Mouse (Mus musculus): ENCODE data around the gene Tmem217. TPM values are rescaled to one million over a fixed set of nuclear protein-coding genes. Genes with fewer than 3 reads are reported as not detected.
"Not testable (repeated sequence)": the region's sequence is repeated elsewhere in the genome, so short reads cannot be mapped to it uniquely, and the experiment has no call there.

The Tmem217 gene
- total RNA-seq, 1 experiment from 2014 or later = not detected

- DNase-seq = no peak
These were observed 49.2 kb downstream of the Tmem217 start for GRCm38 (mm10) chr17:29502669-29503665.

GRCm38 (mm10) chr17:29502005-29502668 lies 50.0 kb downstream of the Tmem217 start:
- no peak for DNase-seq

DNA sequence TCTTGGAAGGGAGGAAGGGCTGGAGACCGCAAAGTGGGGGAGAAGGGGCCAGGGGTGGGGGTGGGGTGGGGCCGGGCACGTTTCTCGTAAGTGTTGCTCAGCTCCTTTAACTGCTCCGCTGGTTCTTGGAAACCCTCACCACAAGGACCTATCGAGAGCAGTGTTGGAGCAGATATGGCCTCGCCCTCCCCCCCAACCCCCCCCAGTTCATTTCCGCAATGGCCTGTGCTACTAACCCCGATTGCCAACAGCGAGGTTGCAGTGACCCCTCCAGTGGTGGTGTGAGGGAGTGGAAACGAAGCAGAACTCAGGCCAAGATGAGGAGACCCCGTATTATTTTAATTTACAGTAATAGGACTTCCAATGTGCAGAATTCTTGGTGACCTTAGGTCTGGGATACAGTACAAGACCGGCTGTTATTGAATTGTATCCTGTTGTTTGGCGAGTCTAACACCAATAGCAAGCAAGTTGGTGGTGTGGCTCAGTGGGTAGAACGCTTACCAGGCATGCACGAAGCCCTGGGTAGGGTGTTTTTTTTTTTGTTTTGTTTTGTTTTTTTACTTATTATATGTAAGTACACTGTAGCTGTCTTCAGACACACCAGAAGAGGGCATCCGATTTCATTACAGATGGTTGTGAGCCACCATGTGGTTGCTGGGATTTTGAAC lies 51.2 kb downstream of the Tmem217 start:
- no peak for DNase-seq

- no peak for DNase-seq
These were observed 51.9 kb downstream of the Tmem217 start for GRCm38 (mm10) chr17:29500243-29500740.

- DNase-seq = no peak
These were observed 52.7 kb downstream of the Tmem217 start for GRCm38 (mm10) chr17:29499511-29499910.

DNA sequence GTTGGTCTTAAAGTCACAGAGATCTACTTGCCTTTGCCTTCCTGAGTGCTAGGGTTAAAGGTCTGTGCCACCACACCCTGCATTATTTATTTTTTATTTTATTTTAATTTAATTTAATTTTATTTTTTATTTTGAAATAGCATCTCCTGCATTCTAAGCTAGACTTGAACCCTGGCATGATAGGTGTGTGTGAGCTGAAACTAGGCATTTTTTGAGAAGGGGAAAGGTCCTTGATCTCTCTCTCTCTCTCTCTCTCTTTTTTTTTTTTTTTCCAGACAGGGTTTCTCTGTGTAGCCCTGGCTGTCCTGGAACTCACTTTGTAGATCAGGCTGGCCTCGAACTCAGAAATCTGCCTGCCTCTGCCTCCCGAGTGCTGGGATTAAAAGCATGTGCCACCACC lies 53.2 kb downstream of the Tmem217 start:
- not testable (repeated sequence) for DNase-seq

DNA sequence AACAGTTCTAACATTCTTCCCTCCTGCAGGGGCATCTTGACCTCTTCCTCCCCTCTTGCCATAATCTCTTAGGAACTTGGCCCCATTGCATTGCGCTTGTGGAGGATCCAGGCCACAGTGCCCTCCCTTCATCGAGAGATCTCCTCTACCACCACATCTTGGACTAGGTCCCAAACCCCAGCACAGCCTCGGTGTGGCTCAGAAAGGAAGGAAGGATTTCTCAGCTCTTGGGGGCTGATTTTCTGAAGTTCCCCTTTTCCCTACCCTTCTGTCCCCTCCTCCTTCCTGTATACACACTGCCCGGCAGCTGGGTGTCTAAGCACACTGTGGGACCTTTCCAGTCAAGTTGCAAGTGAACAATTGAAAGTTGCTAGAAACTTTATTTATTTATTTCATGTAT lies 54.2 kb downstream of the Tmem217 start:
- DNase-seq = no peak

- DNase-seq = not testable (repeated sequence)
These were observed 54.7 kb downstream of the Tmem217 start for GRCm38 (mm10) chr17:29497481-29497880.

DNA sequence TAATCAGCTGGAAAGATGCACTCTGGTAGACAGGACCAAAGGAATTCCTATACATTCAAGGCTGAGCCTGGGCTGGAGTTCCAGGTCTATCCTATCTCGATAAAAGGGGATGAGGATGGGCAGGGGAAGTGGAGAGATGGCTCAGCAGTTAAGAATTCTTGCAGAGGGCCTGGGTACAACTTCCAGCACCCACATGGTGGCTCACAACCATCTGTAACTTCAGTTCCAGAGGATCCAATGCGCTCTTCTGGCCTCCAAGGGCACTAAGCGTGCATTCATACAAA lies 55.2 kb downstream of the Tmem217 start:
- DNase-seq = no peak

DNA sequence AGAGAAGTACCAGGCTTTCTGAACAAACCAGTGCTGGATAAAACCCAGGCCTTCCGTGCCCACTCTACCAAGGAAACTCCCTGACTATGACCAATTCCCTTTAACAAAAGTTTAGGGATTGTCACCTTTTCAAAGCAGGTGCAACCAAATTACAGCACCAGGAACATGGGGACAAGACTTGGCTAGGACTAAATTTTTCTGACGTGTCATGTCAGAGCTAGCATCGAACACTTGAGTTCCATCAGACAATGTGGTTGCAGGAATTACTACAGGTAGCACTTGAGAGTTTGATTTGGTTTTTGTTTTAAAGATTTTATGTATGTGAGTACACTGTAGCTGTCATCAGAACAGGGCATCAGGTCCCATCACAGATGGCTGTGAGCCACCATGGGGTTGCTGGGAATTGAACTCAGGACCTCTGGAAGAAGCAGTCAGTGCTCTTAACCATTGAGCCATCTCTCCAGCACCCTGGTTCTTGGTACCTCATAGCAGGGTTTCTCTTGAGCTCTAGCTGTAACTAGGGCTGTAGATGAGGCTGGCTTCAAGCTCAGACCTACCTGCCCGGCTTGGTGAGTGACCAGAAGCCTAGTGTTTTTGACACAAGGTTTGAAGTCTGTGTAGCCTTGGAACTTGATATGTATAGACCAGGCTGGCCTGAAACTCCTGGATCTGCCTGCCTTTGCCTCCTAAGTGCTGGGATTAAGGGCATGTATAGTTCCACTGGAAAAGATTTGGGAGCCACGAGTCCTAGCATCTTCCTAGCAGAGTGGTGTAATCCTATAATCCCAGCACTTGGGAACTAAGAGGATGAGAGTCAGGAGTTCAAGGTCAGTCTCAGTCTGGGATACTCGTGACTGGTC lies 55.7 kb downstream of the Tmem217 start:
- DNase-seq = no peak

DNA sequence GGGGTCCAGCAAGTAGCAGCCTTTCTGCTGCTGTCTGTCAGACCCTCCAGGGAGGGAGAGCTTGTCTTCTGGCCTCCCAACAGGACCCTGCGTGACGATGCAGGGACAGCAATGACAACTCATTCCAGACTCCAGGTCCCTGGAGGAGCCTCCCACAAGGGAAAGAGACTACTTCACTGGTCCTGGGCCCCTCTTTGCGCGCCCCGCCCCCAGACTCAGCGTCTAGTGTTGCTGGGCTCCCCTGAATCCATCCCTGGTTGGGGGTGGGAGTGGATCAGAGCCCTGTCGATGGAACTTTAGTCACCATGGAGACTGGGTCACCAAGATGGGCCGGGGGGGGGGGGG lies 57.5 kb downstream of the Tmem217 start:
- no peak for DNase-seq

DNA sequence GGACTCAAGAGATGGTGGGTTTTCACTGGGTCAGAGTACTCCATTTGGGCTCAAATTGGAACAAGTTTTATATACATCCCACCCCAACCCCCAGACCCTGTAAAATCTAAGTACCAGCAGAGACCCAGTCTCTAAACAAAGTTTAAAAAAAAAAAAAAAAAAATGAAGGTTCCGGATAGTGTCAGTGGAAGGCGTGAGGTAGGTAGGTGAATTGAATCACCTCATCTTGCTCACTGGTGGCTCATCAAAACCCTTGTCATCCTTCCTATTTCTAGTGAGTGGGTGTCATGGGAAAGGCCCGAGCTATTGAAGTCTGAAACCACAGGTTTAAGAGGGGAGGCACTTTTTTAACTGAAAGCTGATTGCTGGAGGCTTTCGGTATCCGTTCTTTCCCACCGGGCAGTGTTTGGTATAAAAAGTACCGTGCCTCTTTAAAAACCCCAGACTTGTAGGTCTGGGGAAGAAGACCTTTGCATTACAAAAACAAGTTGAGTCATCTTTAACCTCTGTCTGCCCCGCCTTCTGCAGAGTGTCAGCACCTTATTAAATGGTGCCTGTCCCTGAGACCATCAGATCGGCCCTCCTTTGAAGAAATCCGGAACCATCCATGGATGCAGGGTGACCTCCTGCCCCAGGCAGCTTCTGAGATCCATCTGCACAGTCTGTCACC lies 58.0 kb downstream of the Tmem217 start:
- DNase-seq = peak; percentile 23

GRCm38 (mm10) chr17:29493461-29493980 lies 58.7 kb downstream of the Tmem217 start:
- DNase-seq = no peak

DNA sequence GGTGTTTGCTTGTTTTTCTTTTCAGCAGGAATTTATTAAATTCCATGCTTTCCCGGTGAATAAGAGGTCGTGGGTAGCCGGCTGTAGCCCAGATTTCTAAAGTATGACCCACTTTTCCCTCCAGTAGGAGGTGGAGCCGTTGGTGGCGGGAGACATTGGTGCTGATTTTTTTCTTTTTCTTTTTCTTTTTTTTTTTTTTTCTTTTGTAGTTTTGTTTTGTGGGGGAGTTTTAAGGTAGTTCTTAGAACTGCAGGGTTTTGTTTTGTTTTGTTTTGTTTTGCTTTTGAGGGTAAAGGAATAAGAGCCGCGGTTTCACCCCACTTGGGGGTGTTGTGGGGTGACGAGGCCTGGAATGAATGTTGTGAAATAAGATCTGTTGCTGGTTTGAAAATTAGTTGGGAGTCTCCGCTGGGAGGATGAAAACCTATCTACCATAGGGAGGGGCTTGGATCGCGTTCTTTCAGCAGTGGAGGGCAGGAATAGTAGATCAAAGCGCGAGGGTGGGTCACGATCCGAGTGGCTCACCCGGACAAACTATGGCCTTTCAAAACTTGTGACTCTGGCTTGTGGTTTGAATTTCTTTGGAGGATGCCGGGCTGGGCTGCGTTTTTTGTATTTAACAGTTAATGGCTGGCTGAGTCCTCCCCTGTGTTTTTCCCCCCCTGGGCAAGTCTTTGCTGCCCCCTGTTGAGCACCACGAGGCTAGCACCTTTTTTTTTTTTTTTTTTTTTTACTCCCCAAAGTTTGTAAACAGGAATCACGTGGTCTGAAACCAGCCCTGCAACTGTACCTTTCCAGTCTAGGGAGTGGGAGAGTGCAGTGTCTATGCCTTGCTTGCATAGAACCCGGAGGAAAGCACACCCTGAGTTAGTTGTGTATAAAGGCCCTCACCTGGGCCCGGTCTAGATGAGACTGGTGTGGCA lies 59.7 kb downstream of the Tmem217 start:
- peak; percentile 85 for DNase-seq

GRCm38 (mm10) chr17:29491591-29492268 lies 60.5 kb downstream of the Tmem217 start:
- DNase-seq = peak; percentile 86

DNA sequence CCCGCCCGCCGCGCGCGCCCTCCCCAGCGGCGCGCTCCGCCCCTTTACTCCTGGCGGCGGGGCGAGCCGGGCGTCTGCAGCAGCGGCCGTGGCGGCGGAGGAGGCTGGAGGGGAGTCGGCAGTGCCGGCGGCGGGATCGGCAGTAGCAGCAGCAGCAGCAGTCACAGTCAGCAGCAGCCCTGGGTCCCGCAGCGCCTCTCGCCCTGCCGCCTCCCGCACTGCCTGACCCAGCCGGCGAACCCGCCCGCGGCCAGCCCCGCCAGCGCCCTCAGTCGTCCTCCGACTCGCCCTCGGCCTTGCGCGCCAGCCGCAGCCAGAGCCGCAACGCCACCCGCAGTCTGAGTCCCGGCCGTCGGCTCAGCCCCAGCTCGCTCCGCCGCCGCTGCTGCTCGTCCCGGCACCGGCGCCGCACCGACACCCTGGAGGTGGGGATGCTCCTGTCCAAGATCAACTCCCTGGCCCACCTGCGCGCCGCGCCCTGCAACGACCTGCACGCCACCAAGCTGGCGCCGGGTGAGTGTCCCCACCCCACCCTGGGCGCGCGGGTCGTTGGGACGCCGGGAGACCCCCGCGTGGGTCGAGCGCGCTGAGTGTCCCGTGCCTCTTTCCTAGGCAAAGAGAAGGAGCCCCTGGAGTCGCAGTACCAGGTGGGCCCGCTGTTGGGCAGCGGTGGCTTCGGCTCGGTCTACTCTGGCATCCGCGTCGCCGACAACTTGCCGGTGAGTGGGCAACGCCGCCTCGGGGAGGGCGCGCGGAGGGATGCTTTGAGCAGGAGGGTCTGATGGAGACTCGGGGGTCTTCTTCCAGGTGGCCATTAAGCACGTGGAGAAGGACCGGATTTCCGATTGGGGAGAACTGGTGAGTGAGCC lies 61.2 kb downstream of the Tmem217 start, which contains the start of gene Pim1:
Pim1 (plus strand) TSS at position 41 of the 869 bp plus-strand sequence.
- DNase-seq = peak; percentile 71

GRCm38 (mm10) chr17:29489971-29490712 lies 62.0 kb downstream of the Tmem217 start:
- DNase-seq = peak; percentile 100

Data from adrenal gland, postnatal 14 days (tissue).